Mouse (Mus musculus) midbrain, embryonic 10.5 days (tissue): ENCODE measurements around the gene A430005L14Rik. TPM values are rescaled to one million over a fixed set of nuclear protein-coding genes. Genes with fewer than 3 reads are reported as not detected.

Experiments used
- DNase-seq: peaks from one replicate; pipeline ENCODE4 v3.0.0-alpha.2; 2017; ENCODE audit warnings: low spot score
- H3K27ac ChIP-seq: fragments of 300-500 bp; sonication (generic); replicated peaks from 2 replicates; pipeline ENCODE4 v1.5.1; 2016; ENCODE audit warnings: mild to moderate bottlenecking
- H3K27me3 ChIP-seq: fragments of 300-500 bp; sonication (generic); 2 replicates; pipeline ENCODE4 v1.6.1; 2016; ENCODE audit warnings: low read depth, mild to moderate bottlenecking; ENCODE audit not compliant: poor library complexity, severe bottlenecking
- H3K36me3 ChIP-seq: fragments of 300-500 bp; sonication (generic); 2 replicates; pipeline ENCODE4 v1.6.1; 2016; ENCODE audit warnings: mild to moderate bottlenecking, moderate library complexity
- H3K4me1 ChIP-seq: fragments of 300-500 bp; sonication (generic); 2 replicates; pipeline ENCODE4 v1.6.1; 2016
- H3K4me3 ChIP-seq: fragments of 300-500 bp; sonication (generic); 2 replicates; pipeline ENCODE4 v1.5.1; 2016; ENCODE audit warnings: mild to moderate bottlenecking, moderate library complexity
- H3K9me3 ChIP-seq: fragments of 300-500 bp; sonication (generic); replicated peaks from 2 replicates; pipeline ENCODE4 v1.6.1; 2016; ENCODE audit warnings: mild to moderate bottlenecking
- WGBS: fragments of 180-500 bp; shearing (Covaris S2); methylation state at CpG from one replicate; pipeline ENCODE4 v1.1.7; 2016; 5-methylcytosine and 5-hydroxymethylcytosine counted together
- polyA plus RNA-seq: library from polyadenylated mRNA; unstranded; fragments of >200 nt; fragmentation: Nextera tagmentation; extraction: Ambion mirVana; gene quantifications from 2 replicates; pipeline ENCODE4 v1.2.1, GENCODE M21; 2016

The A430005L14Rik gene
- polyA plus RNA-seq, 1 experiment from 2014 or later: 162 TPM

- no peaks in the 10 kb centered on the region for H3K36me3 ChIP-seq
- no peak for DNase-seq
- H3K27ac ChIP-seq: no peak overlapping the region
- peaks cover 11% of the 10 kb centered on the region; the same call in 1 of the 2 replicates for H3K4me1 ChIP-seq
- 67% methylated on average over 2 of the region's 2 CpGs for WGBS
- H3K9me3 ChIP-seq: no peaks in the 10 kb centered on the region
- H3K4me3 ChIP-seq: no peak overlapping the region
- peaks cover 38% of the 10 kb centered on the region for H3K27me3 ChIP-seq
Observed at GRCm38 (mm10) chr4:153950372-153950771, 6.7 kb upstream of the A430005L14Rik start.

GRCm38 (mm10) chr4:153951150-153951549 lies 5.9 kb upstream of the A430005L14Rik start:
- no peak for DNase-seq
- Histone ChIP-seq H3K4me3 (no peak overlapping the region), H3K27me3 (peaks cover 42% of the 10 kb centered on the region), H3K27ac (no peak overlapping the region), H3K9me3 (no peaks in the 10 kb centered on the region), H3K4me1 (peaks cover 11% of the 10 kb centered on the region; the same call in 1 of the 2 replicates), H3K36me3 (no peaks in the 10 kb centered on the region)
- 75% methylated on average over 3 of the region's 3 CpGs for WGBS

- WGBS: 53% methylated on average over 5 of the region's 5 CpGs
- peaks cover 37% of the 10 kb centered on the region for H3K27me3 ChIP-seq
- no peaks in the 10 kb centered on the region for H3K36me3 ChIP-seq
- H3K4me1 ChIP-seq: peaks cover 16% of the 10 kb centered on the region
- no peak overlapping the region for H3K4me3 ChIP-seq
- no peak overlapping the region for H3K27ac ChIP-seq
- DNase-seq: no peak
- H3K9me3 ChIP-seq: no peaks in the 10 kb centered on the region
Observed at GRCm38 (mm10) chr4:153951692-153952091, 5.3 kb upstream of the A430005L14Rik start.

GRCm38 (mm10) chr4:153955651-153956050 lies 1.4 kb upstream of the A430005L14Rik start:
- Histone ChIP-seq H3K4me1 (peaks cover 31% of the 10 kb centered on the region), H3K4me3 (no peak overlapping the region), H3K27me3 (peaks cover 20% of the 10 kb centered on the region), H3K9me3 (no peaks in the 10 kb centered on the region), H3K27ac (no peak overlapping the region), H3K36me3 (peaks cover 18% of the 10 kb centered on the region)
- 91% methylated on average over 8 of the region's 8 CpGs for WGBS
- DNase-seq: no peak

GRCm38 (mm10) chr4:153957444-153958250 lies 610 bp downstream of the A430005L14Rik start:
- H3K4me1 ChIP-seq: peaks cover 19% of the 10 kb centered on the region
- peak overlapping the region; percentile 94 for H3K27ac ChIP-seq
- no peaks in the 10 kb centered on the region for H3K9me3 ChIP-seq
- under 1% methylated on average over 37 of the region's 37 CpGs for WGBS
- peaks cover 20% of the 10 kb centered on the region for H3K27me3 ChIP-seq
- H3K4me3 ChIP-seq: peak overlapping the region; percentile 90
- H3K36me3 ChIP-seq: peaks cover 38% of the 10 kb centered on the region
- DNase-seq: peak; percentile 66

- no peak for DNase-seq
- H3K4me3 ChIP-seq: no peak overlapping the region
- no peaks in the 10 kb centered on the region for H3K27me3 ChIP-seq
- 86% methylated on average over 7 of the region's 7 CpGs for WGBS
- H3K36me3 ChIP-seq: peaks cover 82% of the 10 kb centered on the region
- H3K27ac ChIP-seq: no peak overlapping the region
- no peaks in the 10 kb centered on the region for H3K9me3 ChIP-seq
- H3K4me1 ChIP-seq: peaks cover 13% of the 10 kb centered on the region
Observed at GRCm38 (mm10) chr4:153962631-153963030, 5.6 kb downstream of the A430005L14Rik start.

- Histone ChIP-seq H3K4me3 (no peak overlapping the region), H3K9me3 (no peaks in the 10 kb centered on the region), H3K27ac (no peak overlapping the region), H3K27me3 (no peaks in the 10 kb centered on the region), H3K36me3 (peaks cover 86% of the 10 kb centered on the region), H3K4me1 (no peaks in the 10 kb centered on the region)
- DNase-seq: no peak
- 85% methylated on average over 5 of the region's 5 CpGs for WGBS
Observed at GRCm38 (mm10) chr4:153966651-153967050, 9.6 kb downstream of the A430005L14Rik start.

GRCm38 (mm10) chr4:153967556-153967955 lies 10.5 kb downstream of the A430005L14Rik start:
- H3K27me3 ChIP-seq: no peaks in the 10 kb centered on the region
- no peaks in the 10 kb centered on the region for H3K4me1 ChIP-seq
- no peaks in the 10 kb centered on the region for H3K9me3 ChIP-seq
- peaks cover 79% of the 10 kb centered on the region for H3K36me3 ChIP-seq
- no peak for DNase-seq
- no peak overlapping the region for H3K4me3 ChIP-seq
- H3K27ac ChIP-seq: no peak overlapping the region
- 90% methylated on average over 2 of the region's 2 CpGs for WGBS

- no peaks in the 10 kb centered on the region for H3K27me3 ChIP-seq
- H3K36me3 ChIP-seq: peaks cover 73% of the 10 kb centered on the region
- no peak overlapping the region for H3K4me3 ChIP-seq
- no peak overlapping the region for H3K27ac ChIP-seq
- no peak for DNase-seq
- H3K9me3 ChIP-seq: no peaks in the 10 kb centered on the region
- no peaks in the 10 kb centered on the region for H3K4me1 ChIP-seq
- 90% methylated on average over 2 of the region's 2 CpGs for WGBS
Observed at GRCm38 (mm10) chr4:153968063-153968462, 11.0 kb downstream of the A430005L14Rik start.

GRCm38 (mm10) chr4:153974431-153975291 lies 17.6 kb downstream of the A430005L14Rik start, which contains the start of the genes Dffb and Cep104:
Gene Dffb, minus strand, starts transcription at chr4:153975126.
Gene Cep104, plus strand, starts transcription at chr4:153975194.
- WGBS: 2% methylated on average over 68 of the region's 68 CpGs
- peak; percentile 95 for DNase-seq
- Histone ChIP-seq H3K36me3 (peaks cover 30% of the 10 kb centered on the region), H3K4me3 (peak within 1 kb of the TSS; percentile 85), H3K4me1 (peaks cover 29% of the 10 kb centered on the region), H3K27me3 (no peaks in the 10 kb centered on the region), H3K27ac (peak within 1 kb of the TSS; percentile 92), H3K9me3 (no peaks in the 10 kb centered on the region)

GRCm38 (mm10) chr4:153975292-153975662 lies 18.2 kb downstream of the A430005L14Rik start:
- Histone ChIP-seq H3K27me3 (no peaks in the 10 kb centered on the region), H3K4me1 (peaks cover 29% of the 10 kb centered on the region), H3K9me3 (no peaks in the 10 kb centered on the region), H3K27ac (peak overlapping the region; percentile 92), H3K36me3 (peaks cover 31% of the 10 kb centered on the region), H3K4me3 (peak overlapping the region; percentile 85)
- under 1% methylated on average over 33 of the region's 33 CpGs for WGBS
- DNase-seq: no peak

GRCm38 (mm10) chr4:153975768-153976167 lies 18.7 kb downstream of the A430005L14Rik start:
- WGBS: 43% methylated on average over 6 of the region's 6 CpGs
- no peak for DNase-seq

More at GRCm38 (mm10) chr4:153975768-153976167, 18.7 kb downstream of the A430005L14Rik start:
- H3K9me3 ChIP-seq: no peaks in the 10 kb centered on the region
- H3K36me3 ChIP-seq: peaks cover 31% of the 10 kb centered on the region
- peak overlapping the region; percentile 85 for H3K4me3 ChIP-seq
- peak overlapping the region; percentile 92; the same call in 1 of the 2 replicates for H3K27ac ChIP-seq
- H3K27me3 ChIP-seq: no peaks in the 10 kb centered on the region
- H3K4me1 ChIP-seq: peaks cover 29% of the 10 kb centered on the region
